Mouse (Mus musculus) MEL (cell line): ENCODE measurements around the gene Ankrd44. TPM values are rescaled to one million over a fixed set of nuclear protein-coding genes. Genes with fewer than 3 reads are reported as not detected.
A peak's percentile ranks its signal among the peaks of the same experiment; 100 is the strongest.

ENCODE experiments used
- DNase-seq: peaks from one replicate; pipeline ENCODE4 v3.0.0; 2011; ENCODE audit warnings: low read depth, low spot score
- H3K27ac ChIP-seq: 2 replicates; pipeline ENCODE4 v1.5.1; 2012; ENCODE audit warnings: low read depth, mild to moderate bottlenecking, control low read depth, low read length, moderate library complexity; ENCODE audit not compliant: control insufficient read depth
- H3K27me3 ChIP-seq, 2 experiments: fragments of 150-350 bp in 1 of 2; sonication (generic) in 1 of 2; 2 replicates each; pipeline ENCODE4 v1.6.1; 2012; ENCODE audit warnings: low read length in 2 of 2, mild to moderate bottlenecking in 2 of 2, improper control_type of control experiment in 1 of 2, moderate library complexity in 1 of 2; ENCODE audit not compliant: insufficient read depth in 2 of 2, control insufficient read depth in 1 of 2
- H3K36me3 ChIP-seq, 2 experiments: 2 replicates each; pipeline ENCODE4 v1.6.1; 2012 to 2014; ENCODE audit warnings: low read length in 2 of 2, improper control_type of control experiment in 1 of 2, inconsistent platforms in 1 of 2, mild to moderate bottlenecking in 1 of 2; ENCODE audit not compliant: insufficient read depth in 2 of 2, control insufficient read depth in 1 of 2
- H3K4me1 ChIP-seq, 2 experiments: fragments of 150-350 bp in 1 of 2; sonication (generic) in 1 of 2; 2 replicates each; pipeline ENCODE4 v1.6.1; 2012; ENCODE audit warnings: low read length in 2 of 2, improper control_type of control experiment in 1 of 2, mild to moderate bottlenecking in 1 of 2; ENCODE audit not compliant: insufficient read depth in 2 of 2, control insufficient read depth in 1 of 2
- H3K4me3 ChIP-seq, 2 experiments: fragments of 150-350 bp in 1 of 2; sonication (generic) in 1 of 2; 2 replicates each; pipeline ENCODE4 v1.5.1; 2012; ENCODE audit warnings: low read depth in 2 of 2, low read length in 2 of 2, mild to moderate bottlenecking in 2 of 2, moderate library complexity in 2 of 2, control low read depth in 1 of 2, improper control_type of control experiment in 1 of 2; ENCODE audit not compliant: control insufficient read depth in 1 of 2, insufficient read depth in 1 of 2
- H3K79me2 ChIP-seq: 2 replicates; pipeline ENCODE4 v1.6.1; 2012; ENCODE audit warnings: mild to moderate bottlenecking, low read length, moderate library complexity; ENCODE audit not compliant: control insufficient read depth, poor library complexity, insufficient read depth
- H3K9ac ChIP-seq: 2 replicates; pipeline ENCODE4 v1.6.1; 2012; ENCODE audit warnings: low read depth, mild to moderate bottlenecking, control low read depth, low read length, moderate library complexity; ENCODE audit not compliant: control insufficient read depth, poor library complexity, severe bottlenecking
- H3K9me3 ChIP-seq: fragments of 150-350 bp; sonication (generic); replicated peaks from 2 replicates; pipeline ENCODE4 v1.6.1; 2012; ENCODE audit warnings: mild to moderate bottlenecking, low read length, improper control_type of control experiment, moderate library complexity; ENCODE audit not compliant: insufficient read depth
- BHLHE40 ChIP-seq: IDR thresholded peaks from 2 replicates; pipeline ENCODE4 v1.6.1; 2012; ENCODE audit warnings: low read depth, mild to moderate bottlenecking, inconsistent platforms, low read length, improper control_type of control experiment, borderline replicate concordance
- CHD1 ChIP-seq: IDR thresholded peaks from 2 replicates; pipeline ENCODE4 v1.6.1; 2012; ENCODE audit warnings: low read depth, mild to moderate bottlenecking, inconsistent platforms, low read length, improper control_type of control experiment
- CHD2 ChIP-seq: IDR thresholded peaks from 2 replicates; pipeline ENCODE4 v1.6.1; 2011; ENCODE audit warnings: low read length, improper control_type of control experiment
- CTCF ChIP-seq, 3 experiments: IDR thresholded peaks in 2 of 3; conservative IDR thresholded peaks in 1 of 3; 2 replicates each; pipeline ENCODE4 v1.5.1; 2011 to 2012; ENCODE audit warnings: low read length in 3 of 3, low read depth in 2 of 3, mild to moderate bottlenecking in 2 of 3, improper control_type of control experiment in 1 of 3, inconsistent platforms in 1 of 3, mixed read lengths in 1 of 3, moderate library complexity in 1 of 3; ENCODE audit not compliant: control insufficient read depth in 1 of 3, insufficient read depth in 1 of 3, poor library complexity in 1 of 3, severe bottlenecking in 1 of 3
- E2F4 ChIP-seq: IDR thresholded peaks from 2 replicates; pipeline ENCODE4 v1.6.1; 2011; ENCODE audit warnings: low read depth, low read length, improper control_type of control experiment, borderline replicate concordance
- KAT2A ChIP-seq: conservative IDR thresholded peaks from 2 replicates; pipeline ENCODE4 v1.6.1; 2012; ENCODE audit warnings: low read depth, low read length, improper control_type of control experiment, inconsistent platforms
- MAFK ChIP-seq: IDR thresholded peaks from 2 replicates; pipeline ENCODE4 v1.6.1; 2011; ENCODE audit warnings: low read depth, mild to moderate bottlenecking, low read length, improper control_type of control experiment, borderline replicate concordance
- MYC ChIP-seq: IDR thresholded peaks from 2 replicates; pipeline ENCODE4 v1.6.1; 2011; ENCODE audit warnings: low read depth, mild to moderate bottlenecking, low read length, improper control_type of control experiment, moderate library complexity
- POLR2A ChIP-seq, 2 experiments: IDR thresholded peaks; 2 replicates each; pipeline ENCODE4 v1.6.1; 2011 to 2012; ENCODE audit warnings: low read length in 2 of 2, mild to moderate bottlenecking in 2 of 2, control low read depth in 1 of 2, improper control_type of control experiment in 1 of 2, low read depth in 1 of 2, moderate library complexity in 1 of 2; ENCODE audit not compliant: control insufficient read depth in 1 of 2, insufficient read depth in 1 of 2, poor library complexity in 1 of 2
- POLR2AphosphoS5 ChIP-seq: IDR thresholded peaks from 2 replicates; pipeline ENCODE4 v1.6.1; 2012; ENCODE audit warnings: low read depth, borderline replicate concordance, mild to moderate bottlenecking, inconsistent platforms, low read length, moderate library complexity, mixed read lengths
- RAD21 ChIP-seq: IDR thresholded peaks from 2 replicates; pipeline ENCODE4 v1.6.1; 2011; ENCODE audit warnings: mild to moderate bottlenecking, low read depth, low read length, improper control_type of control experiment
- TCF12 ChIP-seq: IDR thresholded peaks from 2 replicates; pipeline ENCODE4 v1.6.1; 2014; ENCODE audit warnings: low read depth, mild to moderate bottlenecking, inconsistent platforms, low read length, improper control_type of control experiment, moderate library complexity
- UBTF ChIP-seq: IDR thresholded peaks from 2 replicates; pipeline ENCODE4 v1.6.1; 2012; ENCODE audit warnings: low read depth, mild to moderate bottlenecking, inconsistent platforms, low read length, improper control_type of control experiment, moderate library complexity, borderline replicate concordance; ENCODE audit not compliant: insufficient read depth
- ZNF384 ChIP-seq: IDR thresholded peaks from 2 replicates; pipeline ENCODE4 v1.6.1; 2012; ENCODE audit warnings: low read depth, mild to moderate bottlenecking, inconsistent platforms, low read length, improper control_type of control experiment
- polyA plus RNA-seq, 2 experiments: library from polyadenylated mRNA; stranded (reverse) in 1 of 2; unstranded in 1 of 2; fragments of >175 nt in 1 of 2; fragments of >200 nt in 1 of 2; gene quantifications; 2 replicates each; pipeline versions ENCODE4 v1.2.1 to v1.2.4; 2012; ENCODE audit warnings: low replicate concordance in 2 of 2, low read depth in 1 of 2; ENCODE audit not compliant: insufficient read length in 2 of 2, insufficient read depth in 1 of 2, missing spikeins in 1 of 2
- total RNA-seq: library from RNA; depleted of rRNA; stranded (reverse); fragments of 300-350 nt; gene quantifications from 2 replicates; pipeline ENCODE4 v1.2.3, GENCODE M21; 2012

The Ankrd44 gene
- total and polyA plus RNA-seq, 3 experiments = 2.3 to 4.4 TPM; not detected in 1

GRCm38 (mm10) chr1:54658558-54658957 lies 267.6 kb downstream of the Ankrd44 start:
- H3K27ac ChIP-seq = no peak overlapping the region
- H3K9ac ChIP-seq = no peak overlapping the region
- H3K27me3 ChIP-seq = no peaks in the 10 kb centered on the region
- H3K4me1 ChIP-seq = no peaks in the 10 kb centered on the region
- no peaks in the 10 kb centered on the region for H3K36me3 ChIP-seq
- H3K79me2 ChIP-seq = no peaks in the 10 kb centered on the region
- TF ChIP-seq MAFK (no peak), E2F4 (no peak), BHLHE40 (no peak), CHD2 (no peak)
- DNase-seq = no peak
- H3K9me3 ChIP-seq = no peaks in the 10 kb centered on the region
- H3K4me3 ChIP-seq = no peak overlapping the region

- H3K4me3 ChIP-seq = no peak overlapping the region
- no peaks in the 10 kb centered on the region for H3K79me2 ChIP-seq
- no peak for DNase-seq
- TF ChIP-seq RAD21 = no peak
- no peak for TF ChIP-seq CHD1
- no peak overlapping the region for H3K9ac ChIP-seq
- no peak overlapping the region for H3K27ac ChIP-seq
- no peaks in the 10 kb centered on the region for H3K4me1 ChIP-seq
- H3K9me3 ChIP-seq = no peaks in the 10 kb centered on the region
- H3K36me3 ChIP-seq = no peaks in the 10 kb centered on the region
- H3K27me3 ChIP-seq = no peaks in the 10 kb centered on the region
These were observed 277.9 kb downstream of the Ankrd44 start for GRCm38 (mm10) chr1:54648237-54648636.

GRCm38 (mm10) chr1:54647335-54647745 lies 278.8 kb downstream of the Ankrd44 start:
- no peak overlapping the region for H3K27ac ChIP-seq

More at GRCm38 (mm10) chr1:54647335-54647745, 278.8 kb downstream of the Ankrd44 start:
- peak; percentile 34 for DNase-seq
- no peaks in the 10 kb centered on the region for H3K4me1 ChIP-seq
- TF ChIP-seq CTCF (IDR thresholded peaks at IDR 0.05 in 2 of 3, conservative IDR thresholded peaks at IDR 0.05 in 1 of 3; ENCODE audit: control insufficient read depth in 1 of 3, insufficient read depth in 1 of 3, low read depth in 2 of 3, low read length in 3 of 3, poor library complexity in 1 of 3, severe bottlenecking in 1 of 3) (no peak), TCF12 (no peak), UBTF (no peak), MYC (no peak), KAT2A (no peak), POLR2AphosphoS5 (no peak), ZNF384 (no peak), POLR2A (IDR thresholded peaks at IDR 0.05; ENCODE audit: control insufficient read depth in 1 of 2, insufficient read depth in 1 of 2, low read depth in 1 of 2, low read length in 2 of 2, poor library complexity in 1 of 2) (no peak)
- H3K4me3 ChIP-seq = no peak overlapping the region
- no peaks in the 10 kb centered on the region for H3K27me3 ChIP-seq
- H3K79me2 ChIP-seq = no peaks in the 10 kb centered on the region
- no peak overlapping the region for H3K9ac ChIP-seq
- H3K36me3 ChIP-seq = no peaks in the 10 kb centered on the region
- no peaks in the 10 kb centered on the region for H3K9me3 ChIP-seq
